Mouse (Mus musculus) brain, embryonic 14.5 days (tissue): ENCODE data around the gene Elk3.

Experiments
- CTCF ChIP-seq: fragments of 200-500 bp; IDR thresholded peaks from 2 replicates; pipeline ENCODE4 v1.5.1; 2012; ENCODE audit warnings: inconsistent platforms, mild to moderate bottlenecking, moderate library complexity, borderline replicate concordance; ENCODE audit not compliant: insufficient read depth, insufficient read length; ENCODE audit errors: extremely low read depth
- POLR2A ChIP-seq: fragments of 200-500 bp; IDR thresholded peaks from 2 replicates; pipeline ENCODE4 v1.6.1; 2012; ENCODE audit warnings: mild to moderate bottlenecking, inconsistent platforms, borderline replicate concordance; ENCODE audit not compliant: poor library complexity, insufficient read depth, insufficient read length, severe bottlenecking; ENCODE audit errors: extremely low read depth

DNA sequence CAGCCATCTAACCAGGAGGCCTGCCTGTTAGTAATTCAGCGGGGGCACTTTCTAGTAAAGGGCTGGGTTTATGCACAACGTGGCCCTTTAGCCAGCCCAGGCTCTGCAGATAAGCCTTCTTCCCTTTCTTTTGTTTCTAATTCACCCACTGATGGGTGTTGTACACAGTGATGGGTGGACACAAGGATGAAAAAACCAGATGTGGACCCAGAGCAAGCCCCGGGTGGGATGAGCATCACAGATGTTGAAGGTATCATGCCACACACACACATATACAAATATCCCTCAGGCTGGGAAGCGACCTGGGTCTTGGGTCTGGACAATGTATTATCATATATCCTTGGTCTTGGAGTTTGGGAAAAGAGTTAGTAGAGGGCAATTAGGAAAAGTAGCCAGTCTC lies 7.7 kb downstream of the Elk3 start:
- TF ChIP-seq CTCF (no peak), POLR2A (no peak)
